Mouse (Mus musculus) ES-Bruce4 (cell line): ENCODE results near the gene Tmem176b. TPM values are rescaled to one million over a fixed set of nuclear protein-coding genes. Genes with fewer than 3 reads are reported as not detected.

Source experiments
- H3K27ac ChIP-seq: 2 replicates; pipeline ENCODE4 v1.5.1; 2012; ENCODE audit warnings: low read length, inconsistent platforms; ENCODE audit not compliant: insufficient read depth
- H3K27me3 ChIP-seq: 2 replicates; pipeline ENCODE4 v1.6.1; 2012; ENCODE audit warnings: mild to moderate bottlenecking, low read length, inconsistent platforms; ENCODE audit not compliant: control insufficient read depth, poor library complexity, insufficient read depth, severe bottlenecking
- H3K36me3 ChIP-seq: 2 replicates; pipeline ENCODE4 v1.6.1; 2012; ENCODE audit warnings: inconsistent platforms, mild to moderate bottlenecking, low read length, moderate library complexity; ENCODE audit not compliant: control insufficient read depth, poor library complexity, insufficient read depth, severe bottlenecking
- H3K4me1 ChIP-seq: one replicate; pipeline ENCODE4 v1.8.1; 2011; ENCODE audit warnings: low read length; ENCODE audit not compliant: control insufficient read depth, insufficient read depth
- H3K4me3 ChIP-seq: 2 replicates; pipeline ENCODE4 v1.5.1; 2011; ENCODE audit warnings: low read depth, mild to moderate bottlenecking, low read length
- H3K9ac ChIP-seq: 2 replicates; pipeline ENCODE4 v1.6.1; 2012; ENCODE audit warnings: low read depth, mild to moderate bottlenecking, inconsistent platforms; ENCODE audit not compliant: poor library complexity, severe bottlenecking
- H3K9me3 ChIP-seq: replicated peaks from 2 replicates; pipeline ENCODE4 v1.6.1; 2012; ENCODE audit warnings: mild to moderate bottlenecking, low read length, inconsistent platforms; ENCODE audit not compliant: control insufficient read depth, poor library complexity, insufficient read depth, severe bottlenecking
- CTCF ChIP-seq: IDR thresholded peaks from one replicate; pipeline ENCODE4 v1.8.1; 2011; ENCODE audit warnings: low read depth, low read length
- EP300 ChIP-seq: IDR thresholded peaks from 2 replicates; pipeline ENCODE4 v1.6.1; 2011; ENCODE audit warnings: low read depth, low read length; ENCODE audit not compliant: insufficient read depth
- POLR2A ChIP-seq: IDR thresholded peaks from one replicate; pipeline ENCODE4 v1.8.1; 2011; ENCODE audit warnings: low read length; ENCODE audit not compliant: insufficient read depth
- polyA plus RNA-seq: library from polyadenylated mRNA; stranded (reverse); fragments of >200 nt; gene quantifications from 2 replicates; pipeline ENCODE4 v1.2.4, GENCODE M21; 2011; ENCODE audit warnings: low read depth; ENCODE audit not compliant: missing spikeins, insufficient read depth, insufficient read length

Gene Tmem176b
- polyA plus RNA-seq, 1 experiment, result 7.1 TPM

GRCm38 (mm10) chr6:48851820-48852491, 10.7 kb upstream of the Tmem176b start:
- H3K27me3 ChIP-seq, result no peaks in the 10 kb centered on the region; the same call in 1 of the 2 replicates
- TF ChIP-seq CTCF (no peak), POLR2A (no peak), EP300 (no peak)
- H3K9me3 ChIP-seq, result no peaks in the 10 kb centered on the region
- no peak overlapping the region for H3K27ac ChIP-seq
- H3K36me3 ChIP-seq, result no peaks in the 10 kb centered on the region
- H3K4me3 ChIP-seq, result peak overlapping the region; percentile 66
- H3K4me1 ChIP-seq, result no peaks in the 10 kb centered on the region
- H3K9ac ChIP-seq, result no peak overlapping the region

DNA sequence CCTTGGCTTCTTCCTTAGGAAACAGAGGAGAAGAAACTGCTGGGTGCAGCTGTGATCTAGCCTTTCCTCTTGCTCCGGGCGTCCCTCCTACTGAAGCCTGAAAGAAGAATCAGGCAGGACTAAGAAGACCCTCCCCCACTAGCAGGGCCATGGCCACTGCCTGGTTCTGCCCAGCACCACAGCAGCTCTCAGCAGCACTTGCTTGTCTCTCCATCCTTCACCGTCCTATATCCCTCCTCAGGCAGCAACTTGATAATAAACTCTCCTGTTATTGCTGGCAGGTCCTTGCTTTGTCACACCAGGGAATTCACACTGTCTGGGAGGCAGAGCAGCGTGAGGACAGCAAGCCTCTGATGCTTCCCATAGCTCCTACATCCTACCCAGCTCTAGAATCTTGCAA, 3.8 kb upstream of the Tmem176b start:
- H3K9ac ChIP-seq, result no peak overlapping the region
- H3K4me1 ChIP-seq, result no peaks in the 10 kb centered on the region
- H3K27ac ChIP-seq, result no peak overlapping the region
- no peaks in the 10 kb centered on the region for H3K27me3 ChIP-seq
- no peaks in the 10 kb centered on the region for H3K9me3 ChIP-seq
- TF ChIP-seq EP300, result no peak
- TF ChIP-seq CTCF, result no peak
- TF ChIP-seq POLR2A, result no peak
- H3K4me3 ChIP-seq, result no peak overlapping the region
- no peaks in the 10 kb centered on the region for H3K36me3 ChIP-seq

DNA sequence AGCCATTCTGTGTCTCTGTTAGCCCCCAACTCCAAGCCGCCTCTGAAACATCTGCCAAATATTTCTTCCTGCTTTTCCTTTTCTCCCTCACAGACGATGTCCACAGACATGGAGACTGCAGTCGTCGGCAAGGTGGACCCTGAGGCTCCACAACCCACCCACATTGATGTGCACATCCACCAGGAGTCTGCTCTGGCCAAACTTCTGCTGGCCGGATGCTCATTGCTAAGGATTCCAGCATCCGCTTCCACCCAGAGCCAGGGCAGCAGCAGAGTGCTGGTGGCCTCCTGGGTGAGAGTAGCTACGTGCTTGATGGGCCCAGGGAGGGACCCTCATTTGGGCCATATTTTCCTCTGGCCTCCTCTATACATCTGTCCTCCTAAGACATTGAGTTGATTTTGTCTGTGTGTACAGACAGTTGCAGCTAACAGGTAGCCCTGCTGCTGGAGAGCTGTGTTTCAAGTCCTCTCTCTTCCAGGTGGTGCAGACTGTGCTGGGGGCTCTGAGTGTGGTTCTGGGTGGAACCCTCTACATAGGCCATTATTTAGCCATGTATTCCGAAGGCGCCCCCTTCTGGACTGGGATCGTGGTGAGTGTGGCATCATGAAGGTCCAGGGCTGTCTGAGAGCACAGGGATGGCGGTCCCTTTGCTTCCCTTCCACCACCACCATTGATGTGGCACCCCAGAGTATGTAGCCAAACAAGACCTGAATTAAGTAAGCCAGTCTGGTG, 981 bp upstream of the Tmem176b start:
- H3K4me1 ChIP-seq, result no peaks in the 10 kb centered on the region
- no peaks in the 10 kb centered on the region for H3K27me3 ChIP-seq
- TF ChIP-seq CTCF (peak; percentile 26), POLR2A (no peak)
- H3K27ac ChIP-seq, result no peak overlapping the region
- no peak overlapping the region for H3K4me3 ChIP-seq
- no peak overlapping the region for H3K9ac ChIP-seq
- no peaks in the 10 kb centered on the region for H3K36me3 ChIP-seq
- H3K9me3 ChIP-seq, result no peaks in the 10 kb centered on the region

DNA sequence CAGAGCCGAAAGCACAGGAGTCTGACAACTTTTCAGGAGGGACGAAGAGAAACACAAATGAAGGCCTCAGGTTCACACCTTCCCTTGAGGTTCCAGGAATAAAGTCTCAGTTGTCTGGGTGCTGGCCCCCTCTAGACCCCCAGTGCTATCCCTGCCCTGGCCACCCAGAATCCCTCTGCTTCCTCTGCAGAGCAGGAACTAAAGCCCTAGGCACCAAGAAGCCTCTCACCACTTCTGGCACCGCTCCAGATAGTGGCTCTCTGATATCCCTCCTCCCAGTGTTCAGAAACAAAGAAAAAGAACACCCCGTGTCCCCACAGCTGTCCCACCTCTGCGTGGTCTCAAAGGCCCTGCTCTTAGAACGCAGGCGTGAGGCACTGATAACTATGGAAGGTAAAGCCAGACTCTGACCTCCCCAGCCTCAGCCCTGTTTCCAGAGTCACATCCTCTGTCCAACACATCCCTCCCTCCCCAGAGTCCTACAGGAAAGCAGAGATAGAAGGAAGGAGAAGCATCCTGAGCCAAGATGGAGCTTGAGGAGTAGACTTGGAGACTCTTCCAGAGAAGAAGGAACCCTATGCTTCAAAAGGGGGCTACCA, 826 bp downstream of the Tmem176b start, which contains the start of gene Tmem176a:
Gene Tmem176a (plus strand): TSS at position 549 of the 599 bp plus-strand sequence.
- Histone ChIP-seq H3K4me1 (no peaks in the 10 kb centered on the region), H3K27ac (no peak within 1 kb of the TSS), H3K27me3 (no peaks in the 10 kb centered on the region), H3K9me3 (no peaks in the 10 kb centered on the region), H3K4me3 (no peak within 1 kb of the TSS), H3K36me3 (no peaks in the 10 kb centered on the region), H3K9ac (no peak within 1 kb of the TSS)
- TF ChIP-seq EP300 (no peak), CTCF (no peak), POLR2A (no peak)

- no peaks in the 10 kb centered on the region for H3K36me3 ChIP-seq
Observed at GRCm38 (mm10) chr6:48838321-48839080, 2.8 kb downstream of the Tmem176b start.

More at GRCm38 (mm10) chr6:48838321-48839080, 2.8 kb downstream of the Tmem176b start:
- TF ChIP-seq POLR2A (no peak), CTCF (no peak), EP300 (no peak)
- H3K27ac ChIP-seq, result no peak overlapping the region
- no peak overlapping the region for H3K9ac ChIP-seq
- H3K27me3 ChIP-seq, result no peaks in the 10 kb centered on the region
- H3K9me3 ChIP-seq, result no peaks in the 10 kb centered on the region
- no peaks in the 10 kb centered on the region for H3K4me1 ChIP-seq
- H3K4me3 ChIP-seq, result no peak overlapping the region
